Mouse (Mus musculus): Measurements from ENCODE around the gene Tsga10ip. TPM values are rescaled to one million over a fixed set of nuclear protein-coding genes. Genes with fewer than 3 reads are reported as not detected.
A peak's percentile ranks its signal among the peaks of the same experiment; 100 is the strongest.
"Not testable (repeated sequence)": the region's sequence is repeated elsewhere in the genome, so short reads cannot be mapped to it uniquely, and the experiment has no call there.

Gene Tsga10ip
- total RNA-seq, 2 experiments from 2014 or later = not detected

- peak; percentile 40 for ATAC-seq (replicated peaks; ENCODE audit: poor library complexity)
These were observed 21.9 kb upstream of the Tsga10ip start for GRCm38 (mm10) chr19:5424092-5424781.

GRCm38 (mm10) chr19:5423561-5423960 lies 21.2 kb upstream of the Tsga10ip start:
- no peak for ATAC-seq (replicated peaks; ENCODE audit: poor library complexity)

GRCm38 (mm10) chr19:5422895-5423443 lies 20.6 kb upstream of the Tsga10ip start:
- no peak for ATAC-seq (replicated peaks; ENCODE audit: poor library complexity)

GRCm38 (mm10) chr19:5422267-5422666 lies 19.9 kb upstream of the Tsga10ip start:
- no peak for ATAC-seq (replicated peaks; ENCODE audit: poor library complexity)

- no peak for ATAC-seq (replicated peaks; ENCODE audit: poor library complexity)
These were observed 19.5 kb upstream of the Tsga10ip start for GRCm38 (mm10) chr19:5421784-5422183.

- ATAC-seq (replicated peaks; ENCODE audit: poor library complexity) = no peak
These were observed 18.3 kb upstream of the Tsga10ip start for GRCm38 (mm10) chr19:5420579-5420978.

- ATAC-seq (replicated peaks; ENCODE audit: poor library complexity) = no peak
These were observed 17.3 kb upstream of the Tsga10ip start for GRCm38 (mm10) chr19:5419630-5420029.

- no peak for ATAC-seq (replicated peaks; ENCODE audit: poor library complexity)
These were observed 16.6 kb upstream of the Tsga10ip start for GRCm38 (mm10) chr19:5418750-5419466.

- ATAC-seq (replicated peaks; ENCODE audit: poor library complexity) = 0 out of 2 replicates have a peak, but pooled peaks have one; percentile 20
These were observed 12.2 kb upstream of the Tsga10ip start for GRCm38 (mm10) chr19:5414534-5414957.

GRCm38 (mm10) chr19:5413840-5414239 lies 11.5 kb upstream of the Tsga10ip start:
- no peak for ATAC-seq (replicated peaks; ENCODE audit: poor library complexity)

- ATAC-seq (replicated peaks; ENCODE audit: poor library complexity) = no peak
These were observed 9.6 kb upstream of the Tsga10ip start for GRCm38 (mm10) chr19:5411961-5412360.

GRCm38 (mm10) chr19:5410641-5411040 lies 8.3 kb upstream of the Tsga10ip start:
- no peak for ATAC-seq (replicated peaks; ENCODE audit: poor library complexity)

- no peak for ATAC-seq (replicated peaks; ENCODE audit: poor library complexity)
These were observed 6.7 kb upstream of the Tsga10ip start for GRCm38 (mm10) chr19:5409068-5409467.

GRCm38 (mm10) chr19:5408057-5409001 lies 6.0 kb upstream of the Tsga10ip start:
- ATAC-seq (replicated peaks; ENCODE audit: poor library complexity) = no peak

GRCm38 (mm10) chr19:5407133-5407532 lies 4.8 kb upstream of the Tsga10ip start:
- ATAC-seq (replicated peaks; ENCODE audit: poor library complexity) = peak; percentile 76

- peak; percentile 55 for ATAC-seq (replicated peaks; ENCODE audit: poor library complexity)
These were observed 4.3 kb upstream of the Tsga10ip start for GRCm38 (mm10) chr19:5406531-5407126.

- peak; percentile 56 for ATAC-seq (replicated peaks; ENCODE audit: poor library complexity)
These were observed 3.6 kb upstream of the Tsga10ip start for GRCm38 (mm10) chr19:5405924-5406323.

- not testable (repeated sequence) for ATAC-seq (replicated peaks; ENCODE audit: poor library complexity)
These were observed 1.3 kb downstream of the Tsga10ip start for GRCm38 (mm10) chr19:5401073-5401472.

- ATAC-seq (replicated peaks; ENCODE audit: poor library complexity) = no peak
These were observed 7.0 kb downstream of the Tsga10ip start for GRCm38 (mm10) chr19:5395371-5395770.

- ATAC-seq (replicated peaks; ENCODE audit: poor library complexity) = no peak
These were observed 8.2 kb downstream of the Tsga10ip start for GRCm38 (mm10) chr19:5394168-5394567.

Measured in megakaryocyte progenitor cell, adult 5-6 weeks (primary cell).